Mouse (Mus musculus): ENCODE measurements around the gene Rock2.

DNA sequence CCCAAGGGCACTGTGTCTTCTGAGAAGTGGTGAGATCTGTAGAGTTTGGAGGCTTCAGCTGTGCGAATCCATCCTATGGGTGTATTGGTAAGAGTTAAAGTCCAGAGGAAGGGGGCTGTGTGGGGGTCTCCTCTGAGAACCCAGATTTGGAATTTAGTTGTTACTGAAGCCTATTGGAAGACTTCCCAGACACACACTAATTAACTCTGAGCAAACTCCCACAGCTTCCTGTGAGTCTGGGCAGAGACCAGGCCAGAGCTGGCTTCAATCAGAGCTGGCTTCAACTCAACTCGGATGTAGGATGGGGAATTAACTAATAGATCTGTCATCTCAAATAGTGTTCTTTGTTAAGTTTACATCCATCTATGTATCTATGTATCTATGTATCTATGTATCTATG is 121.0 kb downstream of the Rock2 start:
- no peak for TF ChIP-seq POLR2AphosphoS2 (IDR thresholded peaks at IDR 0.05; ENCODE audit: insufficient read length, low read depth)
- no peak for TF ChIP-seq USF1 (IDR thresholded peaks at IDR 0.05; ENCODE audit: low read depth)
- TF ChIP-seq MYOD1 (IDR thresholded peaks at IDR 0.05; ENCODE audit: control insufficient read depth in 1 of 3, insufficient read length in 2 of 3, low read depth in 2 of 3) = no peak
- TF ChIP-seq MAX (IDR thresholded peaks at IDR 0.05; ENCODE audit: low read depth) = no peak
- no peak for TF ChIP-seq POLR2A (IDR thresholded peaks at IDR 0.05; ENCODE audit: insufficient read length, low read depth)
- no peak for TF ChIP-seq MYOG (IDR thresholded peaks at IDR 0.05; ENCODE audit: control insufficient read depth in 1 of 3, insufficient read depth in 1 of 3, insufficient read length in 2 of 3, low read depth in 2 of 3)
